Mouse (Mus musculus) E14TG2a.4 (cell line): ENCODE measurements at regions not wholly inside any gene's neighbourhood (a gene's known extent, or its start where the extent isn't known, plus 50 kb on each side); places are given as distances from the start of the nearest gene placed in this dataset.

Source experiments
- CTCF ChIP-seq: conservative IDR thresholded peaks from 2 replicates; pipeline ENCODE4 v1.5.1; 2014; ENCODE audit warnings: low read length
- POU5F1 ChIP-seq: IDR thresholded peaks from 2 replicates; pipeline ENCODE4 v1.6.1; 2014; ENCODE audit warnings: low read length, borderline replicate concordance

DNA sequence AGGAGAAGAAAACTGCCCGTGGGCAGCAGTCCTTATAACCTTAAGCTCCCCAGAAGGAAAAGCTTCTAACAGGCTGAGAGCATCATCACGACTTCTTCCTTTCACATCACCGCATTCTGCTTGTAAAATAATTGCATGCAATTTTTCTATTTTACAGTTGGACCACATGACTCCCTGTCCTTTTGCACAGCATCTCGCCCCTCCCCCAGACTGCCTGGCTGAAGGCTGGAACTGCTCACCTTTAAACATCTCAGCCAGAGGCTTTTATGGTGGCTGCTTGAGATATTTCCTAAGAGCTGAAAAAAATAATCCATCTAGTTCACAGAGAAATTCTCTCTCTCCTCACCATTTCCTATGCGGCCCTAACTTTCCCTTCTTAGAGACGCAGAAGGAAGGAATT, 164.4 kb upstream of the Itga1 start:
- TF ChIP-seq CTCF (no peak), POU5F1 (no peak)
